Mouse (Mus musculus) stomach, embryonic 16.5 days (tissue): Measurements from ENCODE around the gene Dnm3. TPM values are rescaled to one million over a fixed set of nuclear protein-coding genes. Genes with fewer than 3 reads are reported as not detected.
A peak's percentile ranks its signal among the peaks of the same experiment; 100 is the strongest.

ENCODE experiments used
- ATAC-seq: fragments of 200-750 bp; cut with Nextera tagmentation; 2 replicates; pipeline ENCODE4 v1.8.0; 2017; ENCODE audit warnings: moderate number of reproducible peaks, moderate TSS enrichment; ENCODE audit not compliant: insufficient read depth, low FRiP score
- H3K27ac ChIP-seq: fragments of 300-500 bp; sonication (generic); 2 replicates; pipeline ENCODE4 v1.5.1; 2014; ENCODE audit warnings: low read length
- H3K27me3 ChIP-seq: fragments of 300-500 bp; sonication (generic); 2 replicates; pipeline ENCODE4 v1.6.1; 2014; ENCODE audit warnings: low read length, control low read depth, mixed read lengths; ENCODE audit not compliant: control insufficient read depth, insufficient read depth
- H3K36me3 ChIP-seq: fragments of 300-500 bp; sonication (generic); 2 replicates; pipeline ENCODE4 v1.6.1; 2014; ENCODE audit warnings: low read length; ENCODE audit not compliant: control insufficient read depth, insufficient read depth
- H3K4me1 ChIP-seq: fragments of 300-500 bp; sonication (generic); 2 replicates; pipeline ENCODE4 v1.6.1; 2014; ENCODE audit warnings: low read length, control low read depth, mixed read lengths; ENCODE audit not compliant: control insufficient read depth, insufficient read depth
- H3K4me2 ChIP-seq: fragments of 300-500 bp; sonication (generic); 2 replicates; pipeline ENCODE4 v1.6.1; 2014; ENCODE audit warnings: low read depth, low read length, mixed read lengths
- H3K4me3 ChIP-seq: fragments of 300-500 bp; sonication (generic); replicated peaks from 2 replicates; pipeline ENCODE4 v1.5.1; 2014; ENCODE audit warnings: mild to moderate bottlenecking, low read length
- H3K9ac ChIP-seq: fragments of 300-500 bp; sonication (generic); 2 replicates; pipeline ENCODE4 v1.6.1; 2014; ENCODE audit warnings: low read length
- H3K9me3 ChIP-seq: fragments of 300-500 bp; sonication (generic); replicated peaks from 2 replicates; pipeline ENCODE4 v1.6.1; 2016; ENCODE audit warnings: low read length, control low read depth; ENCODE audit not compliant: control insufficient read depth
- WGBS: fragments of 180-500 bp; shearing (Covaris S2); extraction: QIAGEN DNeasy Blood & Tissue Kit; methylation state at CpG from one replicate; pipeline ENCODE4 v1.1.7; 2014; 5-methylcytosine and 5-hydroxymethylcytosine counted together
- polyA plus RNA-seq: library from polyadenylated mRNA; unstranded; fragments of >200 nt; fragmentation: Nextera tagmentation; extraction: Ambion mirVana; gene quantifications from 2 replicates; pipeline ENCODE4 v1.2.1, GENCODE M21; 2015

Gene Dnm3
- polyA plus RNA-seq, 1 experiment from 2014 or later: 6.4 TPM

DNA sequence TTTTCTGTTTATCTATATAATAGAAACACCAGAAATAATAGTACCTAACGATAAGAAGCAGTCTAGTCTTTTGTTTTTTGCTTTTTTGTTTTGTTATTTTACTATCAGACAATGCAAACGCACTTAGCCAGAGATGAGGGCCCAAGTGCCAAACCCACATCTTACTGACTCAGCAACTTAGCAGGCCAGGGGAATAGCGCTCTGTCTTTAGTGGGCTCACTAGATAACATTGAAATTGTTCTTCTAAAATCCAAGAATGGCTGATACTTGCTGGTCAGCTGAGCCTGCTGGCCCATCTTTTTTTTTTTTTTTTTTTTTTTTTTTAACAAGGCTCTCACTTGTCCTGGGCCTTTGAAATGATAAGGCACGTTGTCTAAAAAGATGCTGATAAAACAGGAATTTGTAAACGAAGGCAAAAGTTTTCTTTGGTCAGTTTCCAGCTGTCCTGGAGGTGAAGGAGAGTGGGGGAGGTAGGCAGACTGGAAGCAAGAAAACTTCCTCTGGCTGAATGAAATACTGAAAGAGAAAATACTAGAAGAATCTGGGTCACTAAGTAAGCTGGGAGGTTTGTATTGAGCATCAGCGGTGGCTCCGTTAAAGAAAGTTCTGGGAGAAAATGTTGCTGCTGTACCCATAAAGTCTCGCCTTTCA, 259.2 kb downstream of the Dnm3 start:
- Histone ChIP-seq H3K4me2 (peak overlapping the region; percentile 28), H3K4me3 (peak overlapping the region; percentile 61), H3K36me3 (no peaks in the 10 kb centered on the region), H3K27ac (peak overlapping the region; percentile 99), H3K27me3 (no peaks in the 10 kb centered on the region), H3K9ac (peak overlapping the region; percentile 83), H3K9me3 (no peaks in the 10 kb centered on the region), H3K4me1 (peaks cover 5% of the 10 kb centered on the region; the same call in 1 of the 2 replicates)
- no peak for ATAC-seq
- WGBS: 29% methylated on average over 8 of the region's 8 CpGs

DNA sequence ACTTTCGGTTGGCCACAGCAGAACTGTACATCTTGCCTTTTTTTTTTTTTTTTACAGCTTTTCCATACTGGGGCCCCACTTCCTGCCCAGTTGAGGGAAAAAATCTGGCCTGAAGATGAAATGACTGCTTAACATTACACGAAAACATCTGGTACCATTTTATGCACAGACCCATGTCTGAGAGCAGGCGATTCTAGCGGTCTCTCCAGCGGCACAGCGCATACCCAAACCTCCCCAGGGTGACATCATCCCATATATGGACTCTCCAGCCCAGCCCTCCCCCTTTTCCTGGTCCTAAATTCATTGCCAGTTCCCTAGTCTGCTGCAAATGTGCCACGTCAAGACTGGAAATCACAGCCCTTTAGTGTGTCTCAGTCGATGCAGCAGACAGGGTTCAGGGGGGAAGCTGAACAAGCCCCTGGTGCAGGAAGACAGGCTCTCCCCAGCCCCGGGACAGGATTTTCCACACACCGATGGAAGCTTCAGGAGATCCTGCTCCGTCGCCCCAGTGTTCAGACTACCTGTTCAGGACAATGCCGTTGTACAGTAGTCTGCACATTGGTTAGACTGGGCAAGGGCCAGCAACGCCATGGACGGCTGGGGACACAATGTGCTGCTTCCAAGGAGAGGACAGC, 260.4 kb downstream of the Dnm3 start:
- peaks cover 5% of the 10 kb centered on the region; the same call in 1 of the 2 replicates for H3K4me1 ChIP-seq
- H3K27ac ChIP-seq: peak overlapping the region; percentile 99
- peak overlapping the region; percentile 47 for H3K4me2 ChIP-seq
- H3K4me3 ChIP-seq: peak overlapping the region; percentile 61
- no peaks in the 10 kb centered on the region for H3K36me3 ChIP-seq
- peak; percentile 96 for ATAC-seq
- WGBS: 28% methylated on average over 15 of the region's 15 CpGs
- peak overlapping the region; percentile 83 for H3K9ac ChIP-seq
- H3K9me3 ChIP-seq: no peaks in the 10 kb centered on the region
- H3K27me3 ChIP-seq: no peaks in the 10 kb centered on the region

DNA sequence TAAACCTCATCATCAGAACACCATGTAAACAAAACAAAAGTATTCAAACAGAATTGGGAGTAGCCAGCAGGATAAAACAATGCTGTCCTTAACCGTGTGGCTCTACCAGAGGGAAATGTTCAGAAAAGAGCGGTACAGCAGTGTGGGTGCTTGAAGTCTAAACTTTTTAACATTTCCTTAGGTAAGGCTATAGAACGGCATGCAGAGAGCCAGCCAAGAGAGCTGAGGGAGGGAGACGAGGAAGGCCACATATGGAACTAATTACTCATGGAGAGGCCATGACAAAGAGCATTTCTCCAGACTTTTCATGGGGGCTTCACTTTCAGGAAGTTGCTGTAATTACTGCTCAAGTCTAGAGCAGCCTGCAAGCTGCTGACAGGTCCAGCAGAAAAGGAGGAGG, 261.2 kb downstream of the Dnm3 start:
- Histone ChIP-seq H3K9me3 (no peaks in the 10 kb centered on the region), H3K27ac (peak overlapping the region; percentile 99), H3K4me3 (peak overlapping the region; percentile 20), H3K4me2 (peak overlapping the region; percentile 47), H3K36me3 (no peaks in the 10 kb centered on the region), H3K4me1 (peaks cover 5% of the 10 kb centered on the region; the same call in 1 of the 2 replicates), H3K27me3 (no peaks in the 10 kb centered on the region), H3K9ac (peak overlapping the region; percentile 55)
- peak; percentile 67 for ATAC-seq
- WGBS: 12% methylated on average over 4 of the region's 4 CpGs

DNA sequence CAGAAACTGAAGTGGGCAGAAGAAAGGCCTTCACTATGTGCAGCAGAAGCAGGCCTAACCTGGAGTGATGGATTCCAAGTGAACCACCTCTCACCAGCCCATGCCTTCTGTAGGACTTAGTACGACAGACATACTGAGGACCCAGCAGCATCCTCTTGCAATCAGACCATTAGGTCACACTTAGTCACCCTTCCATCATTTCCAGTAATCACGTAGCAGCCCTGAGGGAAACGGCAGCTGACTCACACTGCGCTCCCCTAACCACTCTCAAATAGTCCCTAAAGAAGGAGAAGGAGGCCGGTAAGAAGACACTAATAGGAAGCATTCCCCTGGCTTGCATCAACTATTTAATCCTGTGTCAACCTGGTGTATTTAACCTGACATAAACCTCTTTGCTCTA, 262.1 kb downstream of the Dnm3 start:
- no peak for ATAC-seq
- peak overlapping the region; percentile 99 for H3K27ac ChIP-seq
- H3K4me3 ChIP-seq: no peak overlapping the region
- no peaks in the 10 kb centered on the region for H3K36me3 ChIP-seq
- H3K9me3 ChIP-seq: no peaks in the 10 kb centered on the region
- no peaks in the 10 kb centered on the region for H3K27me3 ChIP-seq
- no peak overlapping the region for H3K4me2 ChIP-seq
- peaks cover 9% of the 10 kb centered on the region; the same call in 1 of the 2 replicates for H3K4me1 ChIP-seq
- H3K9ac ChIP-seq: no peak overlapping the region
- 52% methylated on average over 5 of the region's 5 CpGs for WGBS

DNA sequence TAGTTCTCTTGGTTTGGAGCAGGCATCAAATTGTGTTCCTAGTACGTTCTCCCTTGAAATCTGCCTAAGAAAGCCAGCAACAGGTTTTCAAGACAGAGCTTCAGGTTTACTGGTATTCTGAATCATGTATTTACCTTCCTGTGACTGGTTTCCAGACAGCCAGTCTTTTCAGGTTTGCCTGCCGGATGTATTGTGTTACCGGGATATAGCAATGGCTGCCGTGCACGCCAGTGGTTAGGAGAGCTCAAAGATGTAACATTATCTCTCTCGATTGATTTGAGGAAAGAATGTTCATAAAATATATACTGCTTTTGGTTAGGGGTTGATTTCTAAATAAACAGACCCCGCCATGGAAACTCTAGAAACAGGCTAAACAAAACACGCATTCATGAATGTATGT, 264.8 kb downstream of the Dnm3 start:
- H3K9me3 ChIP-seq: no peaks in the 10 kb centered on the region
- H3K27me3 ChIP-seq: no peaks in the 10 kb centered on the region
- no peak overlapping the region for H3K4me3 ChIP-seq
- H3K36me3 ChIP-seq: no peaks in the 10 kb centered on the region
- no peak overlapping the region for H3K27ac ChIP-seq
- peaks cover 14% of the 10 kb centered on the region; the same call in 1 of the 2 replicates for H3K4me1 ChIP-seq
- H3K4me2 ChIP-seq: no peak overlapping the region
- ATAC-seq: no peak
- H3K9ac ChIP-seq: no peak overlapping the region
- WGBS: 76% methylated on average over 8 of the region's 8 CpGs

DNA sequence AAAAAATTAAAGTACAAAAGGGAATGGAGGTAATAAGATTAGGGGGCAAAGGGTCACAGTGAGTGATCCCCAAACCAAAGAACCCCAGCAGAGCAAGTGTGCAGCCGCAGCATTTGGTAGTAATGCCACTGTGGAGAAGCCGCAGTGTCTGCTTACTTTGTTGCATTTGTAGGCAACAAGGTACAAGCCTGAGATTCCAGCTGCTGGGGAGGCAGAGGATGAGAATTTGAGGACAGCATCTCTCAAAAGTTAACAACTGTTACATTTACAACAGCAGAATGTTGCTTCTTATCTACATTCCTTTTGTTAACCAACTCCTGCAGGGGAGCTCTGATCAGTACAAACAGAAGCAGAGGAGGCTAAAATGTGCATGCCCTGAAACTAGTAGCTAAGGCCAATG, 267.3 kb downstream of the Dnm3 start:
- no peaks in the 10 kb centered on the region for H3K27me3 ChIP-seq
- H3K27ac ChIP-seq: no peak overlapping the region
- no peak overlapping the region for H3K9ac ChIP-seq
- no peaks in the 10 kb centered on the region for H3K36me3 ChIP-seq
- H3K9me3 ChIP-seq: no peaks in the 10 kb centered on the region
- no peak for ATAC-seq
- peaks cover 9% of the 10 kb centered on the region; the same call in 1 of the 2 replicates for H3K4me1 ChIP-seq
- WGBS: 85% methylated on average over 2 of the region's 2 CpGs
- no peak overlapping the region for H3K4me2 ChIP-seq
- H3K4me3 ChIP-seq: no peak overlapping the region

DNA sequence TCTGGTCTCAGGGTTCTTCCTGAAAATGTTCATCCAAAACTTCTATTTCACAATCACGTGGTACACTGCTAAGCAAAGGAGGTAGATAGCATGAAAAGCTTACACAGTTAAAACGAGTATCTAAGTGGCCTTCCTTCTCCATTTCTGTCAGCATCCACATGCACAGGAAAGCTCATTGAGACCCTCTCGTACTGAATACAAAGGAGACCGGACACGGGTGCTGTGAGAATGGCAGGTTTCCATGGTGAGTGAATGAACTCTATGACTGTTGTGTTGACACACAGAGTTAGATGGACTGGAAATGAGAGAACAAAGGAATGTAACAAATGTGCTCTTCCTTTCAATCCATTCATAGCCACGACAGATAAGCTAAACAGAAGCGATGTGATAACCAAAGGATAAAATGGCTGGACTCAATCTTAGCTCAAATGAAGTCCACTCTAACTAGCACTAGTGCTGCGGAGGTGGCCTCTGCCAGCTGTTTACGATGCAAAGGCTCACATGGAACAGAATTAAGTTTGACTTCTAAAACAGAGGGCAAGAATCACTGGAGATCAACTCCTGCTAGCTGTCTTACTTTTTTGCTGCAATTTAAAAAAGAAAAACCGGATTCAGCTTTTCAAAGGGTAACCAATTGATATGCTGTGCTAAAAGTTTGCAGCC, 268.2 kb downstream of the Dnm3 start:
- Histone ChIP-seq H3K27me3 (no peaks in the 10 kb centered on the region), H3K27ac (peak overlapping the region; percentile 70), H3K4me2 (no peak overlapping the region), H3K9ac (no peak overlapping the region), H3K36me3 (no peaks in the 10 kb centered on the region), H3K4me1 (peaks cover 8% of the 10 kb centered on the region; the same call in 1 of the 2 replicates), H3K9me3 (no peaks in the 10 kb centered on the region), H3K4me3 (no peak overlapping the region)
- 40% methylated on average over 10 of the region's 10 CpGs for WGBS
- ATAC-seq: no peak

DNA sequence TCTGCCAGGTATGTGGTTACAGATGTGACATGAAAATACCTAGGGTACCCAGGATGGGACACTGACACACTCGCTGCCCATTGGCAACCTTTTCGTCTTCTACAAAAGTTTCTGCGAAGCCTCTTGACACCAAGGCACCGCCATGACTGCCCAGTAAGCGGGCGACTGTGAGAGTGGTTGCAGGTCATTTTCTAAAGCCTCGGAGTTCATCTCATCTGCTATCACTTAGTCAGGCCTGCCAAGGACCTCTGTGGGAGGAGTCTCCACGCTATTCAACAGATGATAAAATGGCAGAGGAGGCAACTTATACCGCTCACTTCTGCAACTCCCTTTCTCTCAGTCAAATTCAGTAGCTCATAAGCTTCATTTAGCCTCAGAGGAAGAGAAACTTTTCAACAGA, 268.8 kb downstream of the Dnm3 start:
- no peak for ATAC-seq
- Histone ChIP-seq H3K9ac (no peak overlapping the region), H3K4me3 (no peak overlapping the region), H3K27me3 (no peaks in the 10 kb centered on the region), H3K9me3 (no peaks in the 10 kb centered on the region), H3K36me3 (no peaks in the 10 kb centered on the region), H3K4me2 (no peak overlapping the region), H3K4me1 (peaks cover 8% of the 10 kb centered on the region; the same call in 1 of the 2 replicates), H3K27ac (peak overlapping the region; percentile 70)
- WGBS: 75% methylated on average over 9 of the region's 9 CpGs

DNA sequence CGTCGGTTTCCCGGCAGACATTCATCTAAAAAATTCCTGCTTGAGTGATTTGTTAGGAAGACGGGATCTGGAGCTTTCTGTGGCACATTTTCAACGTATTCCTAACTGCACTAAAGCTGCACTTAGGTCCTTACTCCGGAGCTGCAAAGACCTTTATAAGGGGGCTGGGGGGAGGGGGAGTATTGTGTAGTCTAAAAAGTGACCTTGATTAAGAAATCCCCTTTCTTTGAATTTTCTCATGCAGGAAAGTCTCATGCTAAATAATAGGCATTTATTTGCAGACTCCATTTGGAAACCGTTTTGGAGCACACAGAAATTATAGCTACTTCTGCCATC, 270.2 kb downstream of the Dnm3 start:
- Histone ChIP-seq H3K9me3 (no peaks in the 10 kb centered on the region), H3K27ac (peak overlapping the region; percentile 84), H3K9ac (no peak overlapping the region), H3K36me3 (no peaks in the 10 kb centered on the region), H3K27me3 (no peaks in the 10 kb centered on the region), H3K4me1 (peaks cover 13% of the 10 kb centered on the region; the same call in 1 of the 2 replicates), H3K4me2 (peak overlapping the region; percentile 41), H3K4me3 (peak overlapping the region; percentile 7; the same call in 1 of the 2 replicates)
- 29% methylated on average over 7 of the region's 7 CpGs for WGBS
- no peak for ATAC-seq
